Mouse (Mus musculus) CH12.LX (cell line): ENCODE results near the gene Chd4. TPM values are rescaled to one million over a fixed set of nuclear protein-coding genes. Genes with fewer than 3 reads are reported as not detected.

Source experiments
- DNase-seq: peaks from one replicate; pipeline ENCODE4 v3.0.0-alpha.2; 2013; ENCODE audit errors: extremely low read depth
- H3K27ac ChIP-seq: 2 replicates; pipeline ENCODE4 v1.5.1; 2012; ENCODE audit warnings: low read depth, mild to moderate bottlenecking, control low read depth, moderate library complexity; ENCODE audit not compliant: insufficient read depth
- H3K27me3 ChIP-seq: replicated peaks from 2 replicates; pipeline ENCODE3; 2012; ENCODE audit warnings: inconsistent platforms
- H3K36me3 ChIP-seq, 2 experiments: replicated peaks in 1 of 2; 2 replicates each; pipeline versions ENCODE3 to v1.6.1; 2012; ENCODE audit warnings: inconsistent platforms in 1 of 2, low read length in 1 of 2, mild to moderate bottlenecking in 1 of 2, mixed read lengths in 1 of 2, moderate library complexity in 1 of 2; ENCODE audit not compliant: control insufficient read depth in 1 of 2, insufficient read depth in 1 of 2
- H3K4me1 ChIP-seq, 2 experiments: 2 replicates each; pipeline ENCODE4 v1.6.1; 2012; ENCODE audit warnings: inconsistent platforms in 1 of 2, moderate library complexity in 1 of 2; ENCODE audit not compliant: insufficient read depth in 2 of 2, control insufficient read depth in 1 of 2
- H3K4me2 ChIP-seq: 2 replicates; pipeline ENCODE4 v1.6.1; 2012; ENCODE audit warnings: low read depth, mild to moderate bottlenecking, control low read depth; ENCODE audit not compliant: poor library complexity, insufficient read depth, severe bottlenecking
- H3K4me3 ChIP-seq, 3 experiments: fragments of 150-350 bp in 1 of 3; sonication (generic) in 1 of 3; replicated peaks in 1 of 3; 2 replicates each; pipeline versions ENCODE3 to v1.5.1; 2011 to 2012; ENCODE audit warnings: low read depth in 2 of 3, low read length in 2 of 3, mild to moderate bottlenecking in 2 of 3, moderate library complexity in 2 of 3, control low read depth in 1 of 3, improper control_type of control experiment in 1 of 3, inconsistent platforms in 1 of 3, mixed read lengths in 1 of 3; ENCODE audit not compliant: poor library complexity in 1 of 3
- H3K79me2 ChIP-seq: replicated peaks from 2 replicates; pipeline ENCODE4 v1.6.1; 2012; ENCODE audit warnings: mild to moderate bottlenecking, moderate library complexity; ENCODE audit not compliant: control insufficient read depth, poor library complexity, insufficient read depth, severe bottlenecking; ENCODE audit errors: extremely low read depth
- H3K9ac ChIP-seq: 2 replicates; pipeline ENCODE4 v1.6.1; 2012; ENCODE audit warnings: low read depth, mild to moderate bottlenecking, control low read depth, moderate library complexity; ENCODE audit not compliant: insufficient read depth
- H3K9me3 ChIP-seq: replicated peaks from 2 replicates; pipeline ENCODE3; 2012; ENCODE audit warnings: low read length, inconsistent platforms, mixed read lengths
- BHLHE40 ChIP-seq: IDR thresholded peaks from 2 replicates; pipeline ENCODE4 v1.6.1; 2011; ENCODE audit warnings: mild to moderate bottlenecking, low read depth, low read length, improper control_type of control experiment
- CHD1 ChIP-seq: IDR thresholded peaks from 2 replicates; pipeline ENCODE4 v1.6.1; 2012; ENCODE audit warnings: low read depth, low read length, improper control_type of control experiment, inconsistent platforms
- CTCF ChIP-seq, 2 experiments: IDR thresholded peaks in 1 of 2; conservative IDR thresholded peaks in 1 of 2; 2 replicates each; pipeline ENCODE4 v1.5.1; 2011 to 2012; ENCODE audit warnings: low read depth in 2 of 2, low read length in 2 of 2, improper control_type of control experiment in 1 of 2, inconsistent platforms in 1 of 2, mild to moderate bottlenecking in 1 of 2, moderate library complexity in 1 of 2
- E2F4 ChIP-seq: IDR thresholded peaks from 2 replicates; pipeline ENCODE4 v1.6.1; 2011; ENCODE audit warnings: low read depth, low read length, improper control_type of control experiment; ENCODE audit not compliant: insufficient replicate concordance
- EP300 ChIP-seq: IDR thresholded peaks from 2 replicates; pipeline ENCODE4 v1.6.1; 2011; ENCODE audit warnings: low read length, improper control_type of control experiment
- IRF4 ChIP-seq: IDR thresholded peaks from 2 replicates; pipeline ENCODE4 v1.6.1; 2014; ENCODE audit warnings: low read depth, mild to moderate bottlenecking, inconsistent platforms, low read length, improper control_type of control experiment
- KAT2A ChIP-seq: IDR thresholded peaks from 2 replicates; pipeline ENCODE4 v1.6.1; 2012; ENCODE audit warnings: low read length, improper control_type of control experiment, inconsistent platforms; ENCODE audit not compliant: insufficient replicate concordance
- MAFK ChIP-seq: IDR thresholded peaks from 2 replicates; pipeline ENCODE4 v1.6.1; 2011; ENCODE audit warnings: low read length, improper control_type of control experiment; ENCODE audit not compliant: insufficient replicate concordance
- MXI1 ChIP-seq: IDR thresholded peaks from 2 replicates; pipeline ENCODE4 v1.6.1; 2011; ENCODE audit warnings: mild to moderate bottlenecking, low read depth, low read length, improper control_type of control experiment
- POLR2A ChIP-seq: IDR thresholded peaks from 2 replicates; pipeline ENCODE4 v1.6.1; 2011; ENCODE audit warnings: low read depth, mild to moderate bottlenecking, improper control_type of control experiment, low read length
- POLR2AphosphoS2 ChIP-seq: IDR thresholded peaks from 2 replicates; pipeline ENCODE4 v1.6.1; 2011; ENCODE audit warnings: low read depth, low read length, improper control_type of control experiment
- RAD21 ChIP-seq: IDR thresholded peaks from 2 replicates; pipeline ENCODE4 v1.6.1; 2011; ENCODE audit warnings: low read depth, mild to moderate bottlenecking, low read length, improper control_type of control experiment, moderate library complexity
- SMC3 ChIP-seq: IDR thresholded peaks from 2 replicates; pipeline ENCODE4 v1.6.1; 2011; ENCODE audit warnings: low read depth, low read length, improper control_type of control experiment
- TCF12 ChIP-seq: IDR thresholded peaks from 2 replicates; pipeline ENCODE4 v1.6.1; 2014; ENCODE audit warnings: low read depth, mild to moderate bottlenecking, inconsistent platforms, low read length, improper control_type of control experiment
- UBTF ChIP-seq: IDR thresholded peaks from 2 replicates; pipeline ENCODE4 v1.6.1; 2012; ENCODE audit warnings: low read depth, mild to moderate bottlenecking, inconsistent platforms, low read length, improper control_type of control experiment, moderate library complexity
- USF1 ChIP-seq: IDR thresholded peaks from 2 replicates; pipeline ENCODE4 v1.6.1; 2014; ENCODE audit warnings: low read depth, mild to moderate bottlenecking, inconsistent platforms, low read length, improper control_type of control experiment
- ZC3H11A ChIP-seq: IDR thresholded peaks from 2 replicates; pipeline ENCODE4 v1.6.1; 2012; ENCODE audit warnings: low read depth, mild to moderate bottlenecking, inconsistent platforms, low read length, improper control_type of control experiment
- ZNF384 ChIP-seq: IDR thresholded peaks from 2 replicates; pipeline ENCODE4 v1.6.1; 2012; ENCODE audit warnings: low read depth, low read length, improper control_type of control experiment, inconsistent platforms
- dilution Hi-C: fragments of 300-500 bp; cut with MboI; formaldehyde crosslinking; loops from 2 replicates; pipeline ENCODE4 v1.14.3; 2020; ENCODE audit warnings: low sequenced_read_pairs; ENCODE audit not compliant: extremely low pct_unique_long_range_greater_than_20kb, extremely low pct_ligation_motif_present
- in situ Hi-C: fragments of 300-500 bp; cut with MboI; formaldehyde crosslinking; loops from 3 replicates; pipeline ENCODE4 v1.14.3; 2019; ENCODE audit warnings: low sequenced_read_pairs, low pct_ligation_motif_present, low pct_unique_long_range_greater_than_20kb, mixed read lengths
- polyA plus RNA-seq: library from polyadenylated mRNA; unstranded; fragments of >175 nt; gene quantifications from 2 replicates; pipeline ENCODE4 v1.2.1, GENCODE M21; 2012; ENCODE audit warnings: low read depth; ENCODE audit not compliant: insufficient read length
- total RNA-seq, 2 experiments: library from RNA; depleted of rRNA; stranded (reverse); fragments of 300-350 nt in 1 of 2; fragments of >200 nt in 1 of 2; gene quantifications; 2 replicates each; pipeline ENCODE4 v1.2.3; 2012 to 2014

The Chd4 gene
- total and polyA plus RNA-seq, 3 experiments: 72.7 to 200 (median 165) TPM

- peaks cover 9 to 42% of the 10 kb centered on the region in 2 experiments for H3K4me1 ChIP-seq
Measured at GRCm38 (mm10) chr6:125146148-125146547, 50.4 kb downstream of the Chd4 start.

DNA sequence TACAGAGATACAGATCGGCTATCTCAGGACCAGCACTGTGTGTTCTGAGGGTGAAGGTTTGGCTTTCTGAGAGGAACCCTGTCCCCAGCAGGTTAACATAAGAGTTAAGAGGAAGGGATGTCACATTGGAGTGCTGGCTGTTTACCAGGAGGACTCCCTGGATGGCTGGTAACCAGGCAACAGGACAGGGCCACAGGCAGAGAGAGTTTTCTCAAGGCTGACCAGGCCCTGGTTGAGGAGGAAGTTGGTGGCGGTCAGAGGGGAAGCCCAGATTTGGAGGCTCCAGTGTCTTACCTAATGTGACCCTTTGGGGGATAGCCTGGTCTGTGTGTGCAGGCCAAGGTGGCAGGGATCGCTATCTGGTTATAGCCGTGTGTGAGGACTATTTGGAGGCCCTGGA is 51.0 kb downstream of the Chd4 start:
- Histone ChIP-seq H3K4me2 (peak overlapping the region; percentile 66), H3K4me3 (no peak overlapping the region), H3K36me3 (peaks cover 39 to 72% of the 10 kb centered on the region in 2 experiments)
- TF ChIP-seq POLR2A (no peak), BHLHE40 (no peak), E2F4 (no peak), SMC3 (no peak), EP300 (no peak), ZC3H11A (no peak)
- TF ChIP-seq, all 38 proteins: peak for 0
- DNase-seq: no peak
- H3K27me3 ChIP-seq: no peaks in the 10 kb centered on the region
- H3K27ac ChIP-seq: no peak overlapping the region
- H3K9ac ChIP-seq: peak overlapping the region; percentile 66; the same call in 1 of the 2 replicates
- dilution Hi-C loops: no loop called here
- H3K4me1 ChIP-seq: peaks cover 9 to 42% of the 10 kb centered on the region in 2 experiments
- in situ Hi-C loops: no loop called here
- no peaks in the 10 kb centered on the region for H3K9me3 ChIP-seq
- peaks cover 18% of the 10 kb centered on the region for H3K79me2 ChIP-seq

More at GRCm38 (mm10) chr6:125146148-125146547, 50.4 kb downstream of the Chd4 start:
- no peak overlapping the region for H3K27ac ChIP-seq
- peak overlapping the region; percentile 66 for H3K9ac ChIP-seq
- H3K79me2 ChIP-seq: peaks cover 18% of the 10 kb centered on the region
- in situ Hi-C loops: no loop called here
- H3K4me3 ChIP-seq: peak overlapping the region; percentile 47 to 89 (median 87)
- TF ChIP-seq USF1 (no peak), CTCF (conservative IDR thresholded peaks at IDR 0.05 in 1 of 2, IDR thresholded peaks at IDR 0.05 in 1 of 2; ENCODE audit: low read depth in 2 of 2, low read length in 2 of 2) (no peak)
- TF ChIP-seq, all 38 proteins: peak for 0
- Histone ChIP-seq H3K27me3 (no peaks in the 10 kb centered on the region), H3K9me3 (no peaks in the 10 kb centered on the region), H3K4me2 (peak overlapping the region; percentile 66), H3K36me3 (peaks cover 40 to 72% of the 10 kb centered on the region in 2 experiments)
- DNase-seq: no peak
- dilution Hi-C loops: no loop called here

DNA sequence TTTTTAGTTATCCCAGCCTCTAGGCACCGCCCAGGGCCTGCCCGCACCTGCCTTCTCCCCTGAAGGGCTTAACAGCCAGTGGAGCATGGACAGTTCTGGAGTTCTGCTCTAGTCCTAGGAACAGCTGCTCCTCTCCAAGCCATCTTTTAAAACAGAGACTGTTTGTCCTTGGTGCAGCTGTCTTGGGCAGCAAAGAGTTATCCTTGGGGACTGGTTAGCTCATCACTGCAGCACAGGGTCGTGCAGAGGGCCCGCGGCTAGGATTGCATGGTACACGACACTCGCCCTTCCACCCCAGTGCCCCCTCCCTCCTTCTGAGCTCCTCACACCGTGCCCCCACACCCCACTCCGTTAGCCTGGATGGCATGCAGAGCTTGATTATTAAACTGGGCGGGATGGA is 51.5 kb downstream of the Chd4 start:
- DNase-seq: no peak
- dilution Hi-C loops: no loop called here
- Histone ChIP-seq H3K4me1 (peaks cover 9 to 42% of the 10 kb centered on the region in 2 experiments), H3K79me2 (peaks cover 18% of the 10 kb centered on the region), H3K36me3 (peaks cover 37 to 72% of the 10 kb centered on the region in 2 experiments), H3K9me3 (no peaks in the 10 kb centered on the region), H3K27me3 (no peaks in the 10 kb centered on the region), H3K9ac (no peak overlapping the region), H3K4me3 (no peak overlapping the region), H3K4me2 (no peak overlapping the region), H3K27ac (no peak overlapping the region)
- no peak for TF ChIP-seq POLR2AphosphoS2
- TF ChIP-seq MAFK: no peak
- TF ChIP-seq UBTF: no peak
- no peak for TF ChIP-seq RAD21
- no peak for TF ChIP-seq MXI1
- TF ChIP-seq IRF4: no peak
- no peak for TF ChIP-seq KAT2A
- TF ChIP-seq ZNF384: no peak
- TF ChIP-seq TCF12: no peak
- no peak for TF ChIP-seq CHD1
- in situ Hi-C loops: no loop called here
